Mouse (Mus musculus): ENCODE measurements around the gene Naa35.

GRCm38 (mm10) chr13:59647484-59647883 is 62.4 kb downstream of the Naa35 start:
- TF ChIP-seq CTCF (IDR thresholded peaks at IDR 0.05; ENCODE audit: control insufficient read depth, insufficient read depth, insufficient read length) (no peak), MYOD1 (IDR thresholded peaks at IDR 0.05; ENCODE audit: control insufficient read depth, insufficient read length, low read depth) (no peak), CEBPB (IDR thresholded peaks at IDR 0.05; ENCODE audit: low read depth) (no peak), USF1 (IDR thresholded peaks at IDR 0.05; ENCODE audit: low read depth) (no peak), MYOG (IDR thresholded peaks at IDR 0.05; ENCODE audit: control insufficient read depth, extremely low read depth, insufficient read length) (no peak), MAX (IDR thresholded peaks at IDR 0.05) (no peak)
